Mouse (Mus musculus): ENCODE data around the gene Lamc1.

DNA sequence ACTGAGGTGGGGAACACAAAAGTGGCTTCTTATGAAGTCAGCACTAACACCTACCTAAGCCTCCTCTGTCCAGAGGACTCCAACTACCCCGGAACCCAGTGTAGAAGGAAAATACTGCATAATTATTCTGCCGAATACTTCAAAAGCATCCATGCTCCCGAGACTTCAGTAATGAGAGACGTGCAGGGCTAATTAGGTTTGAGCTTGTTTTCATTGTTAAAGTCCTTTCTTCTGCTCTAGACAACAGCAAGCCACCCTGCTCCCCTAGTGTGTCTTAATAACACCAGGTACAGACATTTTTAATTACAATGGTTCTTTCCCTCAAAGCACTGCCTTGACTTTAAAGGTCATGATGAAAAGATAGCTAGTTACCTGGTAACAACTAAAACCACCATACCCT is 51.1 kb downstream of the Lamc1 start:
- TF ChIP-seq GABPA (IDR thresholded peaks at IDR 0.05; ENCODE audit: low read depth, low read length), result no peak
- TF ChIP-seq ZC3H11A (IDR thresholded peaks at IDR 0.05; ENCODE audit: low read depth, low read length), result no peak
- no peak for TF ChIP-seq CTCF (IDR thresholded peaks at IDR 0.05 in 2 of 3, conservative IDR thresholded peaks at IDR 0.05 in 1 of 3; ENCODE audit: control insufficient read depth in 1 of 3, insufficient read depth in 1 of 3, low read depth in 2 of 3, low read length in 3 of 3, poor library complexity in 1 of 3, severe bottlenecking in 1 of 3)
- TF ChIP-seq POLR2A (IDR thresholded peaks at IDR 0.05; ENCODE audit: control insufficient read depth in 1 of 2, insufficient read depth in 1 of 2, low read depth in 1 of 2, low read length in 2 of 2, poor library complexity in 1 of 2), result no peak
- no peak for TF ChIP-seq GATA1 (IDR thresholded peaks at IDR 0.05; ENCODE audit: low read depth, low read length)
- TF ChIP-seq KAT2A (conservative IDR thresholded peaks at IDR 0.05; ENCODE audit: low read depth, low read length), result no peak
- no peak for TF ChIP-seq MYB (IDR thresholded peaks at IDR 0.05; ENCODE audit: low read depth, low read length)

All from MEL (cell line).